Mouse (Mus musculus) gonadal fat pad, adult 2 months (tissue): Measurements from ENCODE around the gene Fam185a. TPM values are rescaled to one million over a fixed set of nuclear protein-coding genes. Genes with fewer than 3 reads are reported as not detected.
A peak's percentile ranks its signal among the peaks of the same experiment; 100 is the strongest.

Source experiments
- DNase-seq: peaks from one replicate; pipeline ENCODE4 v3.0.0-alpha.2; 2012; ENCODE audit warnings: low read depth
- polyA plus RNA-seq: library from polyadenylated mRNA; depleted of rRNA; stranded (reverse); fragments of >200 nt; gene quantifications from 2 replicates; pipeline ENCODE4 v1.2.3, GENCODE M21; 2012; rRNA removed

The Fam185a gene
- polyA plus RNA-seq, result 0.99 and 2.2 TPM in 2 replicates

- peak; percentile 97 for DNase-seq
These were observed at the start of gene Fam185a, which contains the start of gene Ccdc146 for GRCm38 (mm10) chr5:21424614-21425602. Gene Fam185a (plus strand): TSS chr5:21424958. Gene Ccdc146 (minus strand): TSS chr5:21424677.

GRCm38 (mm10) chr5:21376935-21377334 lies 47.8 kb upstream of the Fam185a start:
- no peak for DNase-seq

GRCm38 (mm10) chr5:21378397-21378796 lies 46.4 kb upstream of the Fam185a start:
- DNase-seq, result no peak

- DNase-seq, result no peak
These were observed 42.8 kb upstream of the Fam185a start for GRCm38 (mm10) chr5:21381986-21382385.

- DNase-seq, result no peak
These were observed 42.1 kb upstream of the Fam185a start for GRCm38 (mm10) chr5:21382678-21383077.

- DNase-seq, result no peak
These were observed 41.1 kb upstream of the Fam185a start for GRCm38 (mm10) chr5:21383392-21384251.

GRCm38 (mm10) chr5:21384252-21384960 lies 40.4 kb upstream of the Fam185a start:
- DNase-seq, result no peak

GRCm38 (mm10) chr5:21384976-21385375 lies 39.8 kb upstream of the Fam185a start:
- no peak for DNase-seq

- DNase-seq, result no peak
These were observed 38.3 kb upstream of the Fam185a start for GRCm38 (mm10) chr5:21386432-21386831.

GRCm38 (mm10) chr5:21387340-21387739 lies 37.4 kb upstream of the Fam185a start:
- DNase-seq, result no peak

- no peak for DNase-seq
These were observed 35.9 kb upstream of the Fam185a start for GRCm38 (mm10) chr5:21388855-21389254.

GRCm38 (mm10) chr5:21391616-21392384 lies 33.0 kb upstream of the Fam185a start:
- DNase-seq, result no peak

- no peak for DNase-seq
These were observed 30.2 kb upstream of the Fam185a start for GRCm38 (mm10) chr5:21394562-21394961.

GRCm38 (mm10) chr5:21395205-21395840 lies 29.4 kb upstream of the Fam185a start:
- no peak for DNase-seq

- DNase-seq, result no peak
These were observed 13.5 kb upstream of the Fam185a start for GRCm38 (mm10) chr5:21411261-21411666.

GRCm38 (mm10) chr5:21412056-21412455 lies 12.7 kb upstream of the Fam185a start:
- no peak for DNase-seq

- no peak for DNase-seq
These were observed 11.4 kb upstream of the Fam185a start for GRCm38 (mm10) chr5:21413322-21413721.

- DNase-seq, result no peak
These were observed 10.5 kb upstream of the Fam185a start for GRCm38 (mm10) chr5:21414116-21414820.

GRCm38 (mm10) chr5:21418613-21419012 lies 6.1 kb upstream of the Fam185a start:
- no peak for DNase-seq

- no peak for DNase-seq
These were observed 4.1 kb upstream of the Fam185a start for GRCm38 (mm10) chr5:21420609-21421008.
